Mouse (Mus musculus) urinary bladder, postnatal 4 days (tissue): Measurements from ENCODE around the gene Scn5a.

ENCODE experiments used
- DNase-seq, 2 experiments: peaks; one replicate each; pipeline ENCODE4 v3.0.0; 2021 to 2022; ENCODE audit warnings: low spot score in 2 of 2

The Scn5a gene

DNA sequence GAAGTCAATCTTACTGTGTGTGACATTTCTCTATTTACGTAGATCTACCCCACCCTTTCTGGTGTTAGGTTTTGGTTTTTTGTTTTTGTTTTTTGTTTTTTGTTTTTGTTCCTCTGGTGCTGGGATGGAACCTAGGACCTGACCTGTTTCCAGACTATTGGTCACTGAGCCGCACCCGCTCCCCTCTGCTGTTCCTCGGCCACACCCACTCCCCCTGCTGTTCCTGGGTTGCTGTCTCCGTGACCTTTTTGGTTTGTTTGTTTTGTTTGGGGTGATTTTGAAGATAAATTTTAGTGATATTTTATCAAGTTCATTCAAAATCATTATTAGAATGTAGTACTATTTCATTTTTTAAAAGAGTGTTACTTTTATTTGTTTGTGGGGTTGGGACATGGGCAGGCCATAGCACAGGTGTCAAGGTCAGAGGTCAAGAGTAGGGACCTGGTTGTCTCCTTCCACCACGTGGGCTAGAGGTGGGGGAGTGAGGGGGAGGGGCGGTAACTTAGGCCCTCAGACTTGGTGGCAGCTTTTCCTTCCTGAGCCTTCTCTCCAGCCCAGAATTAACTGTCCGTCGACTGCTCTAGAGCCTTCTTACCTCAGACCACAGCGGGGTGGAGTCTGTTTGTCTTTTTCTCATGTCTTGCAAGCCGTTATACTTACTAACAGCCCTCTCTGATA, 73.7 kb downstream of the Scn5a start:
- DNase-seq: no peak

DNA sequence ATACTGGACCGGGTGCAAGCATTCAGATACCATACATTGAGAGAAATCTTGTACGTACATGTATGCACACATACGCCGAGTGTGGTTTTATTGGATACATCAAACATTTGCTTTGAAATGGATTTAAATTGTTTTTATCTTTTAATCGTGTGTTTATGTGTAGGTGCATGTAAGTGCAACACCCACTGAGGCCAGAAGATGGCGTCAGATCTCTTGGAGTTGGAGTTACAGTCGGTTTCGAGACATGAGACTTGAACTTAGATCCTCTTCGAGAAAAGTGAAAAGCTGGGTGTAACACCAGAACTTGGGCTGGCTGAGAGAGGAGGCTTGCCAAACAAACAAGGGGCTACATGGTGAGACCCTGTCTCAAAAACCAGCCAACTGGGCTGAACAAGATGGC, 75.2 kb downstream of the Scn5a start:
- DNase-seq: no peak

DNA sequence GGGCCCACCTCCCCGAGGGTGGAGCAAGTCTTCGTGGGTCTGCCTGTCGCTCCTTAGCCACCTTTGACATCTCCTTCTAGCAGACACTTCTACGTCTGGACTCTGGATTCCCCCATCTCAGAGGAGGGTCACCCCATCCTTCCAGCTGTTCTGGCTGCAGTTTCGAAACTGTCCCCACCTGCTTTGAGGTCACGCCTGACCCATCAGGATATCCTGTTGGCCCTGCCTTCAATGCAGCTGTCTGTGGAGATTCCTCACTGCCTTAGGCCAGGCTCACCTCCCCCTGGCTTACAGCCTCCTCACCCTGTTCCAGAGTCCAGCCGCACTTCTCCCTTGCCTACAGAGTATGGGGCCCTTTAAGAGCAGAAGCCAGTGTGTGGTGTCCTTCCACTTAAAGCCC, 79.9 kb downstream of the Scn5a start:
- DNase-seq: no peak

DNA sequence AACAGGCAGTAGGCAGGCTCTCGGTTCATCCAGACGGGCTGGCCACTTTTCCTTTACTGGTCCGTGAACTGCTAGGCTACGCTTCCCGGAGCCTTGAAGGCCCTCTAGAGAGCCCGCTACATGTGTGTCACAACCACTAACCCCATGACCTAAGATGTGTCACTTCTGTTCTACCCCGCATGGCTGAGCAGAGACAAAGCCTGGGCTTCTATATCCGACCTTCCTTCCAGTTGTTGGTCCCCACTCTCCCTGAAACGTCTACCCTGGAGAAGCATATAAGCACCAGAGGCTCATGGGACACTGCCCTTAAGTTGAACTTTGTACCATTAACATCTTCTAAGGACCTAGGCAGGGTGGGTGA, 80.6 kb downstream of the Scn5a start:
- DNase-seq: no peak

GRCm38 (mm10) chr9:119497546-119498246, 81.1 kb downstream of the Scn5a start:
- DNase-seq: no peak

- DNase-seq: no peak
Measured at GRCm38 (mm10) chr9:119496960-119497359, 81.9 kb downstream of the Scn5a start.

- DNase-seq: no peak
Measured at GRCm38 (mm10) chr9:119496354-119496753, 82.5 kb downstream of the Scn5a start.

DNA sequence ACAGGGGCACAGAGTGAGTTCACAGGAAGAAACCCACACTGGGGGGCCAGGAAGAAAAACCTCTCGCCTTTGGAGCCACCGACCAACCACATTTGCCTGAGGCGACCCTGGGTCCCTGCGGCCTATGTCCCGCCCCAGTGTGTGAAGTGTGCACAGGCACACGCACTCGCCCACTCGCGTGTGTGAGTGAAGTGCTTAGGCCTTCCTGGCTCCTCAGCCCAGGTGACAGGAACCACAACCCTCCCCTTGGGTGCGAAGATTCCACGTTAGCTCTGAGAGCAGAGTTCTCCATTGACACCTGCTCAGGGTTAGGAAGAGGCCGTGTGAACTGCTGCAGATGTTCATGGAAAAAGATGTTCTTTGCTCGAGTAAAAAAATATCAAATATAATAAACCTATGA, 93.9 kb downstream of the Scn5a start:
- no peak for DNase-seq

DNA sequence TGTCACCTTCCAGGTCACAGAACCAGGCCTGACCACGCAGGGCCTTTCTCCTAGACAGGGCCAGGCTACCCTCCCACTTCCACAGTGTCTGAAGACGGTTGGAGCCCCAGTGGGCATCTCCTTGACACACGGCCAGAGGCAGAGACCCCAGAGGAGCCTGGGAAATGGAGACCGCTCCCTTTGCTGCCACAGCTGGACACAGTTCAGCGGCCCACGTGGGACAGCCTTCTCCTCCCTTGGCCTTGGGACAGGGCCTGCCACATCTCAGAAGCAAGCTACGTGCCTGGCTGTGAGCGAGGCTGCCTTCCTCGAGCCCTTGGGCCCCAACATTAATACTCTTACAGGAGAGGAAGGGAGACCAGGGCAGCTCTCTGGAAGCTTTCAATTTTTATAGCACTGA, 94.4 kb downstream of the Scn5a start:
- DNase-seq: no peak

DNA sequence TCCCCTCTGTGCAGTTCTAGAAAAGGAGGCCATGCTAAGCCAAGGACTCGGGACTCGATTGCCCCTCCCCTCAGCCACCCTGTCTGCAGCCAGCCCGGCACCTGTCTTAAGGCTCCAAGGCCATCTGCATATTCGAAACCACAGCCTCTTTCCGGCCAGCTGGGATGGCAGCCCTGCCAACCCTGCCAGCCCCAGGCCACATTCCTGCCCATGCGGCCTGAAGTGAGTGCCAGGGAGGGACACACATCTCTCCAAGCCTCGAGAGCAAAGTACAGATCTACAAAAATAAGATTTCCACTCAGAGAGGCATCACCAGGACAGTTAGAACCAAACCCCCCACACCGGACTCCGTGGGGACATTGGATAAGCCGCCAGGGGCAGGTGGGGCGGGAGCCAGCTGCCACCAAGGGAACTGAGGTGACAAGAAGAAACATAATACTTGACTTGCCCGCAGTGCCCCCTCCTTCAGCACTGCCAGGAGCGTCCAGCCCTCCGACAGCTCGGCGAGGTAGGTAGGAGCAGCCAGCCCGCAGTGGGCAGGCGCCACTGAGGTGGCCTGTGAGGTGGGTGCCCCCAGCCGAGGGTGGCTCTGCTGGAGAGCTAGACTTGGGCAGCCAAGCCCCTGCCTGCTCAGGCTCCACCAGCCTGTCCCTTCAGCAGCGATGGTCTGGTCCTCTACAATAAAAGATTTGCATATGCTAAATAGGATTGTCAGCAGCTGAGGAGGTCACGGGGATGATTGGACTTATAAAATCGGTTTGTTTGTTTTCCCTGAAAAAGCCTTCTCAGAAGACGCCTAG, 95.1 kb downstream of the Scn5a start:
- no peak for DNase-seq

DNA sequence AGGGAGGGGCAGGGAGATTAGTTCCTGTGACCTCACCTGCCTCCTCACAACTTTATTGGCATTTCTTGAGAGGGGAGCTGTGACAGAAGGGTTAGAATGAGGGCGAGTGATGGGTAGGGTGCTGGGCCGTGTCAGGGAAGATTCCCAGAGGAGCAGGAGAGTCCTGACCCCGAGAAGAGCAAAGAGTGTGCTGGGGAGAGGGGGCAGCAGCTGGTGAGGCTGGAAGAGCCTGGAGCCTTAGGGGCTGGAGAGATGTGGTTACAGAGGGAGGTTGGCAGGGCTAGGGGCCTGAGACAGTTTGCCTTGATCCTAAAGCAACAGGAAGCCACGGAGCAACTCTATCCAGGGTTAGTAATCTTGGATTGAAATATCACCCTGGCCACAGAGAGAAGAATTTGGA, 97.2 kb downstream of the Scn5a start:
- DNase-seq: no peak

DNA sequence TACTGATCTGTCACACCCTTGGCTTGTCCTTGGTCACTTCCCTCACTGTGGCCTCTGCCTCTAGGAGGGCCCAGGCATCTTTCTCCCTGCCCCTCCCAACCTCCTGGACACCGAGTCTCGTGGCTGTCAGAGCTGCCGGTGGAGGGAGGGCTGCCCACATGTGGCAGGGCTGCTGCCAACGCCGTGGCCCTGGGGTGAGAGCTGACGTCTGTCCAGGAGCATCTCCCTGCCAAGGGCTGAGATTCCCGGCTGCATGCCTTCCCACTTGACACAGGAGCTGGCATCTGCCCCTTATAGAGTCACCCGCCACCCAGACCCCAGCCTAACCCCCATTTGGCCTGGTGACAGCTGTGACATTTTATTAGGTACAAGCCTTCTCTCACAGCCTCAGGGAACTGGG, 99.5 kb downstream of the Scn5a start:
- DNase-seq: peak in 1 of 2 experiments; percentile 39

DNA sequence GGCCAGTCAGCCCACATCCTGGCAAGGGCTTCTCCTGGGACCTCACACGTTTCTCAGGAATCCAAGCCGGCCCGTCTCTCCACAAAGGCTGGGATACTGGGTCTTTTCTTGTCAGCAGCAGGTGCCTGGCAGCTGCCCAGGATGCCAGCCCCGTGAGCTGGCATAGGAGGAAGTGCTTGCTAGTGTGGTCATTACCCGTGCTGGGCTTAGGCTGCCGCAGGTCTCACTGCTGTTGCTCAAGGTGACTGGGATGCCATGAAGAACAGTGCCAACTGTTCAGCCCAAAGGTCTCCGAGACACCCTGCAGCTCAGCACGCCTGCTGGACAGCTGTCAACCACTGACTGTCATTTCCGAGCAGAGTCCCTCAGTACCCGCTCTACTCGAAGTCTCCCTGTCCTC, 100.5 kb downstream of the Scn5a start:
- no peak for DNase-seq

DNA sequence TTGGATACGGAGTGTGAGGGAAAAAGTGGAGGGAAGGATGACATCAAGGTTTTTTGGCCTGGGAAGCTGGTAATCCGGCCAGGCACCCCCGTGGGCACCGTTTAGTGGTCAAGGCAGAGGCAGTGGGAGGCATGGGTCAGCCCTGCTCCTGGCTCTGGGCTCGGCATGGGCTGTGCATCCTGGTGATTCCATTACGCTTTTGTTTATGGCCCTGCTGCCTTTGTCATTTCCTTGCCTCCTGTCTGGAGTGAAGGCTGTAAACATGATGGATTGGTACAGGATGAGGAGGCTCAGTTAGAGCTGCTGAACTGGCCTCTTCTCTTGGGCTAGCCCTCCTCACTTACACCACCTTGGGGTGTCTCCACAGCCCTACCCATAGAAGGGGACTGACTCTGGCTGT, 101.1 kb downstream of the Scn5a start:
- no peak for DNase-seq

- DNase-seq: no peak
Measured at GRCm38 (mm10) chr9:119474717-119475611, 103.9 kb downstream of the Scn5a start.

GRCm38 (mm10) chr9:119473608-119474164, 105.1 kb downstream of the Scn5a start:
- DNase-seq: no peak

- no peak for DNase-seq
Measured at GRCm38 (mm10) chr9:119473011-119473410, 105.8 kb downstream of the Scn5a start.

GRCm38 (mm10) chr9:119472412-119472918, 106.4 kb downstream of the Scn5a start:
- no peak for DNase-seq

DNA sequence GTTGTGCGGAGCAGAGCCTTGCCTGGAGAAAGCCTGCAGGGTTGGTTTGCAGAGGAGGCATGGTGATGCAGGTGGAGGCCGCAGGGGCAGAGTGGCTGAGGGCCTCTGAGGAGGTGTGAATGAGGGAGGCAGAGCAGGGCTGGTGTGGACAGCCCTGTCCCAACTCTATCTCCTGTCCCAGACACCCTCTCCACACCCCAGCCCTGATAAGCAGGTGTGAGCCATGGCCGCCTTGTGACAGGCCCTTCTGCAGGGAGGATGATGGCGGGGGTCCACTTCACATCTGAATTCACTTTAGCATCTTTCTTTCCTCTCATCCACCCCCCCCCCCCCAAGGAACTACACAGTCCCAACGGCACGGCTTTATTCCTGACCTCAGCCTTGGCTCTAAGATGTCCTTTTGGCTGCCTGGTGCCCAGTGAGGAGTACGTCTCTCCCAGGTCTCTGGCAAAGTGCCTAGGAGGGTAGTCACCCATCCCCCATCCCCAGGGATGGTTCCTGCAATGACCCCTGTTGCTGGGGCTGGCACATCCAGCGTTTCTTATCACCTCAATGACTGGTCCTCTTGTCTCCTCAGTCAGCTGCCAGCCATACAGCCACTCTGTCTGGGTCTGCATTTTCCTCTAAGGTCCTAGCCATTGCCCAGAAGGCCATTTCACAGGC, 109.0 kb downstream of the Scn5a start:
- no peak for DNase-seq

DNA sequence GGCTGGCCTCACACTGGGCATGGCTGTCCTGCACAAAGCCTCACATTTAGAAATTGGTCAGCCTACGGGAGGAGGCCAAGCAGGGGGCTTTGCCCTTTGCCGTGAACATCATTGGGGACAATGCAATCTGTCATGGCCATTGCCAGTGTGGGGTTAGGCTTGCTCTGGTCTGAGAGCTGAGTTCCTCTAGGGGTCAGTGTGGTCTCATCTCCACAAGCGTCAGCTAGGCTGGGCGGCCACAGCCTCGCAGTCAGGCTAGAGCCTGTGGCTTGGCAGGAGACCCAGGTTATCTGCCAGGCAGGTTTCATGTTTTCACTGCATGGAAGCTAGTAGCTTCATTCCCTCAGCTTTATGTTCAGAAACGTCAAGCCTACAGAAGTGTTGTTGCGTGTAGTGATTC, 113.2 kb downstream of the Scn5a start:
- peak in 1 of 2 experiments; percentile 27 for DNase-seq

- DNase-seq: no peak
Measured at GRCm38 (mm10) chr9:119465056-119465455, 113.8 kb downstream of the Scn5a start.
